Mouse (Mus musculus): ENCODE data around the gene Dnaic2.

DNA sequence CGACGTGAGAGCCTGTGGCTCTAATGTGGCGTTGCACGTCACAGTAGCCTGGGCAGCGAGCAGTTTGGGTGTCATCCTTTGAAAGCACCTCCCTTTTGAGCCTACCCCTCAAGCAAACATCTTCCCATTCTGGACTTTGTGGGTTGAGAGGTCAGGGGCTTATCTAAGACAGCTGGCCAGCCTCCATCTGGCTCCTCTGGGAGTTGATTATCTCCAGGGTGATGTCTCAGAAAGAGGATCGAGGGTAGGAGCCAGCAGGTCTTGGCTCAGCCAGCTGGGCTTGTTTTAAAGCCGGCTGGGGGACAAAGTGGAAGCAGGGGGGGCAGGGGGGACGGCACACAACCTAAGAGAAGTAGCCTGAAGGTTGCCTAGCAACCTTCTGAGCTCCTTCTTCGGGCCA, 52.9 kb downstream of the Dnaic2 start:
- TF ChIP-seq POLR2A (IDR thresholded peaks at IDR 0.05; ENCODE audit: borderline replicate concordance, insufficient read depth, low read length): no peak
- TF ChIP-seq CTCF (IDR thresholded peaks at IDR 0.05; ENCODE audit: borderline replicate concordance, insufficient read depth, low read depth, low read length): no peak

All from cerebellum, adult 2 months (tissue).